Mouse (Mus musculus): ENCODE data around the gene Clec16a.
A peak's percentile ranks its signal among the peaks of the same experiment; 100 is the strongest.

Clec16a gene

GRCm38 (mm10) chr16:10586546-10586945 lies 41.4 kb downstream of the Clec16a start:
- DNase-seq = peak; percentile 19

GRCm38 (mm10) chr16:10599888-10600740 lies 55.0 kb downstream of the Clec16a start:
- no peak for DNase-seq

- no peak for DNase-seq
These were observed 62.7 kb downstream of the Clec16a start for GRCm38 (mm10) chr16:10607802-10608201.

GRCm38 (mm10) chr16:10609921-10610320 lies 64.8 kb downstream of the Clec16a start:
- no peak for DNase-seq

GRCm38 (mm10) chr16:10610801-10611200 lies 65.7 kb downstream of the Clec16a start:
- DNase-seq = no peak

GRCm38 (mm10) chr16:10611306-10611705 lies 66.2 kb downstream of the Clec16a start:
- DNase-seq = no peak

GRCm38 (mm10) chr16:10613996-10614395 lies 68.9 kb downstream of the Clec16a start:
- DNase-seq = no peak

GRCm38 (mm10) chr16:10620961-10621614 lies 75.9 kb downstream of the Clec16a start:
- no peak for DNase-seq

GRCm38 (mm10) chr16:10621710-10622109 lies 76.6 kb downstream of the Clec16a start:
- no peak for DNase-seq

- no peak for DNase-seq
These were observed 81.0 kb downstream of the Clec16a start for GRCm38 (mm10) chr16:10626116-10626515.

GRCm38 (mm10) chr16:10627136-10627668 lies 82.1 kb downstream of the Clec16a start:
- no peak for DNase-seq

- no peak for DNase-seq
These were observed 83.0 kb downstream of the Clec16a start for GRCm38 (mm10) chr16:10628030-10628555.

GRCm38 (mm10) chr16:10628960-10629359 lies 83.8 kb downstream of the Clec16a start:
- DNase-seq = no peak

- no peak for DNase-seq
These were observed 84.2 kb downstream of the Clec16a start for GRCm38 (mm10) chr16:10629361-10629760.

GRCm38 (mm10) chr16:10634940-10635339 lies 89.8 kb downstream of the Clec16a start:
- DNase-seq = peak; percentile 30

GRCm38 (mm10) chr16:10637898-10638297 lies 92.8 kb downstream of the Clec16a start:
- no peak for DNase-seq

- DNase-seq = no peak
These were observed 94.2 kb downstream of the Clec16a start for GRCm38 (mm10) chr16:10639111-10639889.

- DNase-seq = peak; percentile 89
These were observed 94.9 kb downstream of the Clec16a start for GRCm38 (mm10) chr16:10640041-10640440.

GRCm38 (mm10) chr16:10641146-10641545 lies 96.0 kb downstream of the Clec16a start:
- DNase-seq = no peak

- no peak for DNase-seq
These were observed 97.9 kb downstream of the Clec16a start for GRCm38 (mm10) chr16:10642857-10643633.

- DNase-seq = no peak
These were observed 99.1 kb downstream of the Clec16a start for GRCm38 (mm10) chr16:10644238-10644637.

- DNase-seq = no peak
These were observed 99.6 kb downstream of the Clec16a start for GRCm38 (mm10) chr16:10644731-10645130.

Data from embryo, embryonic 11 days (tissue).